Mouse (Mus musculus) cortical plate, adult 2 months (tissue): ENCODE results near the gene Ppara. TPM values are rescaled to one million over a fixed set of nuclear protein-coding genes. Genes with fewer than 3 reads are reported as not detected.

Experiments
- H3K27ac ChIP-seq: fragments of 200-500 bp; 2 replicates; pipeline ENCODE4 v1.5.1; 2012; ENCODE audit warnings: low read length, control low read depth, inconsistent platforms; ENCODE audit not compliant: insufficient read depth
- H3K4me1 ChIP-seq: fragments of 200-500 bp; 2 replicates; pipeline ENCODE4 v1.6.1; 2011; ENCODE audit warnings: low read length; ENCODE audit not compliant: control insufficient read depth, insufficient read depth
- H3K4me3 ChIP-seq: fragments of 200-500 bp; 2 replicates; pipeline ENCODE4 v1.5.1; 2011; ENCODE audit warnings: mild to moderate bottlenecking, low read length, control low read depth; ENCODE audit not compliant: insufficient read depth
- CTCF ChIP-seq: fragments of 200-500 bp; IDR thresholded peaks from 2 replicates; pipeline ENCODE4 v1.5.1; 2011; ENCODE audit warnings: mild to moderate bottlenecking, control low read depth, low read length; ENCODE audit not compliant: insufficient read depth; ENCODE audit errors: extremely low read depth
- POLR2A ChIP-seq: fragments of 200-500 bp; IDR thresholded peaks from 2 replicates; pipeline ENCODE4 v1.6.1; 2011; ENCODE audit warnings: mild to moderate bottlenecking, low read length, control low read depth; ENCODE audit not compliant: insufficient read depth; ENCODE audit errors: extremely low read depth
- polyA plus RNA-seq: library from polyadenylated mRNA; depleted of rRNA; stranded (reverse); fragments of >200 nt; gene quantifications from 2 replicates; pipeline ENCODE4 v1.2.3, GENCODE M21; 2012

Ppara gene
- polyA plus RNA-seq, 1 experiment = 2.0 TPM

DNA sequence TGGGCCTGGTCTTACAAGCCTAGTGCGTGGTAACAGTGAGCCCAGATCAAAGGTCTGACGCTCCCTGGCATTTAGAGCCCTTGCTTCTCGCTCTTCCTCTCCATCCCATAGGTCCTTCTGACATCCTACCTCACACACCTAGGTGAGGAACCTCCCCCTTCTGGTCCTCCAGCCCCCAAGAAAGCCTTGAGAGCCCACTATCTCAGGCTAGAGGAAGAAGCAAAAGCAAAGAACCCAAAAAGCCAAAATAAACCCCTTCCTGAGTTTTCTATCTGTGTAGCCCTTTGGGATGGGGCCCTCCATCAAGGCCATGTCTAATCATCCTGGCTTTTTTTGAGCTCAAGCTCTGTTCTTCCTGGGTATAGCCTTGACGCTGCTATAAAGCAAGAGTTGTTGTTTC, 53.3 kb downstream of the Ppara start:
- TF ChIP-seq CTCF (no peak), POLR2A (no peak)
- Histone ChIP-seq H3K4me1 (no peaks in the 10 kb centered on the region), H3K27ac (no peak overlapping the region), H3K4me3 (no peak overlapping the region)

- H3K4me1 ChIP-seq = no peaks in the 10 kb centered on the region
- H3K4me3 ChIP-seq = no peak overlapping the region
- TF ChIP-seq CTCF (no peak), POLR2A (no peak)
- no peak overlapping the region for H3K27ac ChIP-seq
These were observed 53.9 kb downstream of the Ppara start for GRCm38 (mm10) chr15:85788633-85789032.

GRCm38 (mm10) chr15:85791449-85791848, 56.7 kb downstream of the Ppara start:
- no peak overlapping the region for H3K27ac ChIP-seq
- TF ChIP-seq POLR2A (no peak), CTCF (no peak)
- no peaks in the 10 kb centered on the region for H3K4me1 ChIP-seq
- no peak overlapping the region for H3K4me3 ChIP-seq

GRCm38 (mm10) chr15:85792819-85793218, 58.0 kb downstream of the Ppara start:
- H3K4me3 ChIP-seq = no peak overlapping the region
- H3K27ac ChIP-seq = no peak overlapping the region
- no peaks in the 10 kb centered on the region for H3K4me1 ChIP-seq
- TF ChIP-seq CTCF (no peak), POLR2A (no peak)

- no peak for TF ChIP-seq CTCF
- TF ChIP-seq POLR2A = no peak
- Histone ChIP-seq H3K4me1 (no peaks in the 10 kb centered on the region), H3K27ac (no peak overlapping the region), H3K4me3 (no peak overlapping the region)
These were observed 60.7 kb downstream of the Ppara start for GRCm38 (mm10) chr15:85795516-85795915.

DNA sequence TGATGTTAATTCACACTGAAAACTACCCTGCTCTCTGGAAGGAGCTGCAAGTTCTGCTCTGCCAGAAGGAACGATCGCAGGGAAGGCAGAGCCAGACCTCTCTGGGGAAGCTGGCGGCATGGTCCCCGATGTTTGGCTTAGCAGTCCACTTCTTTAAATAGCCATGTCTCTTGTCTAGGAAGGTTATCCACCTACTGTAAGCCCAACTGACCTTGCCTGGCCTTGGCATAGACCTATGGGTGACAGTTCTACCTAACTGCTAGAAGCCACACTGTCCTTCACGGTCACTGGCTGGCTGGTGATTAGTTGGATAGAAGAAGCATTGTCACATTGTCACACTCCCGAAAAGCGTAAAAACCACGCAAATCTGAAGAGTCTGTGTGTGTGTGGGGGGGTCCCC, 63.9 kb downstream of the Ppara start:
- TF ChIP-seq POLR2A = no peak
- no peak for TF ChIP-seq CTCF
- Histone ChIP-seq H3K4me3 (no peak overlapping the region), H3K4me1 (no peaks in the 10 kb centered on the region), H3K27ac (no peak overlapping the region)

DNA sequence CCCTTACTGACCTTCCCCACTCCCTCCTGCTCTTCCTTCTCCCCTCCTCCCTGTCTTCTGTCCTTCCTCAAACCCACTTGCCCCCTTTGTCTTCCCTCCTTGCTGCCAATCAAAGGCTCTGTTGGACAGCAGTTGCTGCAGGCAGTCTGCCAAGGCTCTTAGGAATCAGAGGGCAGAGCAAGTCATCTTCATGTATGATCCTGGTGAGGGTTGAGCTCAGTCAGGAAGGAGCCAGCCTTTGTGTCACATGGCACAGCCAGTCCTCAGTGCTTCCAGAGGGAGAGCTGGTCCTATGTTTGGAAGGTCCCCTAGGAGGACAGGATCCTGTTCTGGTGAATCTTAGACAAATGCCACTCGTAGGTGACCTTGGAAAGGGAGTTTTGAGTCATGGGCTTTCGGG, 68.1 kb downstream of the Ppara start:
- TF ChIP-seq POLR2A = no peak
- no peak for TF ChIP-seq CTCF
- Histone ChIP-seq H3K27ac (no peak overlapping the region), H3K4me3 (no peak overlapping the region), H3K4me1 (no peaks in the 10 kb centered on the region)

- H3K4me1 ChIP-seq = peaks cover 4% of the 10 kb centered on the region; the same call in 1 of the 2 replicates
- H3K4me3 ChIP-seq = no peak overlapping the region
- TF ChIP-seq POLR2A = no peak
- no peak for TF ChIP-seq CTCF
- H3K27ac ChIP-seq = no peak overlapping the region
These were observed 72.1 kb downstream of the Ppara start for GRCm38 (mm10) chr15:85806886-85807285.

DNA sequence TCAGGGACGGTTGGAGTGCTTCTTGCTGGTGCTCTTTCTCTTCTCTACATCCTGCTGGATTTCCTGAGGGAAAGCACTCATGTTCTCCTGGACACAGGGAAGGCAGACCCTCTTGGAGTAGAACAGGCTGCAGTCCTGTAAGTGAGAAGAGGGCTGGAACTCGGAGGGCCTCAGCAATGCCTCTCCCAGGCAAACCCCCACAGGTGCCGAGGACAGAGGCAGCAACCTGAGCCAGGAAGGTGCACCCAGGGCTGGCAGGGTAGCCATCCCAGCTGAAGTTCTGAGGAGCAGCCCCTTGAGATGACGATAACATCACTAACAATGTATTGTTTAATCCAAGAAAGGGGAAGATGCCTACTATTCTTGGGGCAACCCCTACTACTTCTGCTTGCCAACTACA, 72.6 kb downstream of the Ppara start:
- no peak overlapping the region for H3K4me3 ChIP-seq
- TF ChIP-seq POLR2A = no peak
- no peak for TF ChIP-seq CTCF
- H3K27ac ChIP-seq = no peak overlapping the region
- peaks cover 4% of the 10 kb centered on the region; the same call in 1 of the 2 replicates for H3K4me1 ChIP-seq

DNA sequence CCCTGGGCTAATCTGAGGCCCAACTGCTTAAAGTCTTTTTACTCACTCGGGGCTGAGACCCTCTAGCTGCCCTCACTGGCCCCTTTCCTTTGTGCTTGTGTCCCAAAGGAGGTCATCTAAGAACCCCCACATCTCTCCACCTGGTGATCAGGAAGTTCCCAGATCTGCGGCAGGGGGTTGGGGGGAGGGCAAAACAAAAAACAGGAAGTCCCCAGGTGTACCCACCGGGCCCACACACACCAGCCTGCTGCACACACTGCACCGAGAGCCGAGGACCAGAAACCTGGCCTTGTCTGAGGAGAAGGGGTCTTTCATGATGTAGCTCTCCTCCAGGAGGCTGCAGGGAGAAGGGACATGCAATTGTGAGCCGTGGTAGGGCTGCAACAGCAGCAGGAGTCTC, 73.2 kb downstream of the Ppara start:
- no peak overlapping the region for H3K27ac ChIP-seq
- H3K4me1 ChIP-seq = peaks cover 4% of the 10 kb centered on the region; the same call in 1 of the 2 replicates
- no peak overlapping the region for H3K4me3 ChIP-seq
- TF ChIP-seq POLR2A = no peak
- TF ChIP-seq CTCF = no peak
